Mouse (Mus musculus) E14TG2a.4 (cell line): Measurements from ENCODE around the gene Ces1e.

Source experiments
- CTCF ChIP-seq: conservative IDR thresholded peaks from 2 replicates; pipeline ENCODE4 v1.5.1; 2014; ENCODE audit warnings: low read length
- NANOG ChIP-seq: IDR thresholded peaks from 2 replicates; pipeline ENCODE4 v1.6.1; 2014; ENCODE audit warnings: borderline replicate concordance, low read length, mixed read lengths
- POU5F1 ChIP-seq: IDR thresholded peaks from 2 replicates; pipeline ENCODE4 v1.6.1; 2014; ENCODE audit warnings: low read length, borderline replicate concordance

GRCm38 (mm10) chr8:93217375-93217774 lies 12.0 kb downstream of the Ces1e start:
- TF ChIP-seq CTCF (no peak), POU5F1 (no peak), NANOG (no peak)
